Mouse (Mus musculus): ENCODE results near the gene Arid1b.
A peak's percentile ranks its signal among the peaks of the same experiment; 100 is the strongest.

Arid1b gene

GRCm38 (mm10) chr17:5197765-5198164, 203.6 kb downstream of the Arid1b start:
- no peak for DNase-seq

DNA sequence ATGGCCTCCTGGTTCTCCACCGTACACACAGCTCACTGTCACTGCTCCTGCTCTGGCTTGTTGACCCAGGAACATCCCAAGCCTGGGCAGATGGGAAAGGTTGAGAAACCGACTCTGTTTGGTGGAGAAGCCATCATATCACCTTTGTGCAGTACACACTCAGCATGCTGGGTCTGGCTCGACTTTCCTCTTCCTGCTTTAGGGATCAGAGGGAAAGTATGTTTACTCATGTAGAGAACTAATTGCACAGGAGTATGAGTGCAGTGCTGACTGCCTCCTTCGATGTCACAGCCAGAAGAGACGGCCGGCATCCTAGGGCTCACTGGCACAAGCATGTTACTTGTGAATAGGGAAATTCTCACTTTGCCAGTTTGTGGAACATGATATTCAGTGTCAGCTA, 204.1 kb downstream of the Arid1b start:
- DNase-seq, result no peak

DNA sequence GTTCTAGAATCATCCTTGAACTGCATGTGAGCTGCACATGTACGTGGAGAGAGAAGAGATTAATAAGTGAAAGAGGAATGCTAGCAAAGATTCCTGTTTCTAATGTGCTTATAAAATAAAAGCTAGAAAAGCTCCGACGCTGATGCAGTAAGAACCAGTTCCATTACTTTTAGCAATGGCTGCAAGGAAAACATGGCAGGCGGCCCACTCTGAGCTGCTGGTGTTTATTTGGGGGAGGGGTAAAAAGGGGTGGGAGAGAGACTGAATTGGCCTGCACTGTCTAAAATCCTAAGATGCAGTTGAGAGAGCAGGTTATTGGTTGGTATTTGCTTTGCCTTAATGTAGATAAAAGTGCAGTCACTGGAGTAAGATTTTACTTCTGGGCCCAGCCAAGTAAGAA, 204.7 kb downstream of the Arid1b start:
- no peak for DNase-seq

DNA sequence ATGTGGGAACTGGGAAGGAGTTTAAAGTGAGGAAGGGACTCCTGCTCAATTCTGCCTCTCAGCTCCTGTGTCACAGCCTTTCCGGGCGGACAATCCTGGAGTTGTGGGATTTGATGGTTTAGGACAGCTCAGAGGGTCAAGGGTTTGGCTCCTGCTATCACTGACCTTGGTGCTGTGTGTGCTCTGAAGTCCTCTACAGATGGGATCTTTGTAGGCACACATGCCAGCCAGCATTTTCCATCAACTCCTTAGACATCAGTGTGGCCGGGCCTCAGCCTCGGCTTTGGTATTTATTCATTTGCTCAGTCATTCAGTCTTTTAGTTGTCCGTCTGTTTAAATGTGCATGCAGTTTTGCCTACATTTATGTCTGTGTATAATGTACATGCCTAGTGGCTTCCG, 206.5 kb downstream of the Arid1b start:
- DNase-seq, result no peak

GRCm38 (mm10) chr17:5201859-5202598, 207.9 kb downstream of the Arid1b start:
- DNase-seq, result peak in 1 of 2 experiments; percentile 25

- no peak for DNase-seq
Observed at GRCm38 (mm10) chr17:5202756-5203155, 208.6 kb downstream of the Arid1b start.

DNA sequence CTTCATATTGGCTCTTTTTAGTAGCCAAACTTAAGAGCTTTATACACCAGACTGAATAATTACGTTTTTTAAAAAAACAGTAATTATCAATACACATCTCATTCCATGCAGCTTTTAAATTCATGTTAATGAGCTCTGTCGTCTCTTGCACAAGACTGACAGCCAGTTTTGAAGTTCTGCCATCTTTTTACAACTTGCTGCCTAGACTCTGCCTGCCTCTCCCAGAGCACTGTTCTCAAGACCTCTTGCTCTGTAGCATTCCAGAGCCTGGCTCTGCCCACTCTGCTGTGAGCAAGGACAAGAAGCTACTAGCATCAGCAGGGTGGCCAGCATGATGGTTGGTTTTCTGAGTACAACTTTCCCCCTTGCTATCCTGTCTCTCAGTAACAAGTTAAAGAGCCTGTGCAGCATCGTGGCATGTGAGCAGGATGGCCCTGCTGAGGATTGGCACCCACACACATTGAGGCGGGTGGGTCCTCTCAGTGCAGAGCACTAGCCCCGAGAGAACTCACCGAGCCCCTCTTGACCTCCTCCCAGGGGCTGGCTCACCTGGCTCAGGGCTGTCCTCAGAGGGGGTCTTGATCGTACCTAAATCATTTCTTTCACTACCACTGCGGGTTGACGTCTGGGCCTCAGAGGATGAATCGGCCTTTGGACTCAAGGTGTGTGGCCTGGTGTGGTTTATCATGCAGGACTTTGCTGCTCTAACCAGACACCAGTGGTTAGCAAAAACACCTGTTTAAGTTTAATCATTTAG, 209.4 kb downstream of the Arid1b start:
- no peak for DNase-seq

DNA sequence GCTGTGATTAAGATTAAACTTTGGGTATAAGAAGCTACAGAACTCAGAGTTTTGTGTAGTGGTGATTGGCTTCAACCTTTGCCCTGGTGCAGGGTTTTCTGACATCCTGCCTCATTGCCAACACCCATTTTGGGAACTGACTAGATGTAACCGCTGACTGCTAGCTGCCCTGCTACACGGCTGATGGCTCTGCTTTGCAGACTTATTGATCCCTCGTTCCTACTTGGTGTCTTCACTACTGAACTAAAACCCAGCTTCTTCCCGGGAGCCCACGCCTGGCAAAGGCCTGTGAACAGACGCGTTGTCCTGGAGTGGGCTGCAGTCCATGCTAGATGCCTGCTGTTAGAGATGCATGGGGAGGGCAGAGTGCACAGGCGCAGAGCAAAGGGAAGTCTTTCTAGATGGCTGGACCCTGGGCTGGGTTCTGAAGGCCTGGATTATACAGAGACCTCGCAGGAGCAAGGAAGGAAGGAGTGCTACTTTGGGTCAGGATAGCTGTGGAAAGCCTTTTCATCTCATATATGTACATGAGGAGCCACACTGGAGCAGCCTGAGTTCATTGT, 210.1 kb downstream of the Arid1b start:
- no peak for DNase-seq

- DNase-seq, result no peak
Observed at GRCm38 (mm10) chr17:5205163-5205581, 211.0 kb downstream of the Arid1b start.

- DNase-seq, result no peak
Observed at GRCm38 (mm10) chr17:5206731-5207130, 212.6 kb downstream of the Arid1b start.

GRCm38 (mm10) chr17:5207881-5208280, 213.7 kb downstream of the Arid1b start:
- no peak for DNase-seq

- peak in 1 of 2 experiments; percentile 28 for DNase-seq
Observed at GRCm38 (mm10) chr17:5208362-5208761, 214.2 kb downstream of the Arid1b start.

DNA sequence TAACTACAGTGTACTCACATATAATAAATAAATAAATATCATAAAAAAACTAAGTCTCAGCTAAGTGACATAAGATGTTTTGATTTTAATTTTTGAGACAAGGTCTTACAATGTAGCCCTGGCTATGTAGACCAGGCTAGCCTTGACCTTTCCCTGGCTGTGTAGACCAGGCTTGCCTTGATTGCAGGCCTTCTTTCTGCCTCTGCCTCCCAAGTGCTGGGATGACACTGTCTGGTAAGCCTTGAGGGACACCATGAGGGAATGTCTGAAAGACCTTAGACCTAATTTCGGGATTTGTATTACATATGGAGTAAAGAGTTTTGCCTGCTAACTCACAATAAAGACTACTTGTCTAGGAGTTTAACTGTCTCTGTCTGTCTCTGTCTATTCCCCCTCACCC, 214.9 kb downstream of the Arid1b start:
- DNase-seq, result no peak

DNA sequence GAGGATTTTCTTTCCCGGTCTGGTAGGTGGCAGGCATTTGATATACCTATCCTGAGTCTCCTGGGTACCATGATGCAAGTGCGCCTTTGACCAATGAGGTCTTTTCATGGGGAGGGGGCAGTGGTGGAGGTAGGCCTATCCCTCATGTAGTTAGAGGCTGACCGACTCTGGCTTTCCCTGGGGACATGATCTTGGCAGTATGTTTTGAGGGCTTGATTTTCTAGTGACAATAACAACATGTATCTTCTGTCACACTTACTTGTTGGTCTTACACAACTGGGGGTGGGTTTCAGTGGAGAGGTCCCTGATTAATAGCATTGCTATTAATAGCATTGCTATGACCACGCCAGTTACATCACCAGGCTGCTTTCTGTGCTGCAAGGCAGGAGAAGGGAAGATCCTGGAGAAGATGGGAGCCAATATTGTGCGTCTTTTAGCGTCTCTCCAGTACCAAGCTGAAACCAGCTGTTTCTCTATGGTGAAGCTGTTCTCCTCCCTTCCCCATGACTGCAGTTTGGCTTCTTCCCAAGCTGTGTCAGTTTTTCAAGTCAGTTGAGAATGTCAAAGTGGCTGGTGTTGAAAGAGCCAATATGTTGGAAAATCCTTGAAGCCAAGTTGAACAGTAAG, 216.1 kb downstream of the Arid1b start:
- no peak for DNase-seq

- DNase-seq, result no peak
Observed at GRCm38 (mm10) chr17:5210891-5211290, 216.8 kb downstream of the Arid1b start.

GRCm38 (mm10) chr17:5212166-5212565, 218.0 kb downstream of the Arid1b start:
- no peak for DNase-seq

GRCm38 (mm10) chr17:5213441-5213840, 219.3 kb downstream of the Arid1b start:
- DNase-seq, result no peak

- DNase-seq, result no peak
Observed at GRCm38 (mm10) chr17:5215352-5215751, 221.2 kb downstream of the Arid1b start.

- DNase-seq, result no peak
Observed at GRCm38 (mm10) chr17:5216965-5217546, 222.9 kb downstream of the Arid1b start.

GRCm38 (mm10) chr17:5217852-5218845, 224.0 kb downstream of the Arid1b start:
- DNase-seq, result no peak

DNA sequence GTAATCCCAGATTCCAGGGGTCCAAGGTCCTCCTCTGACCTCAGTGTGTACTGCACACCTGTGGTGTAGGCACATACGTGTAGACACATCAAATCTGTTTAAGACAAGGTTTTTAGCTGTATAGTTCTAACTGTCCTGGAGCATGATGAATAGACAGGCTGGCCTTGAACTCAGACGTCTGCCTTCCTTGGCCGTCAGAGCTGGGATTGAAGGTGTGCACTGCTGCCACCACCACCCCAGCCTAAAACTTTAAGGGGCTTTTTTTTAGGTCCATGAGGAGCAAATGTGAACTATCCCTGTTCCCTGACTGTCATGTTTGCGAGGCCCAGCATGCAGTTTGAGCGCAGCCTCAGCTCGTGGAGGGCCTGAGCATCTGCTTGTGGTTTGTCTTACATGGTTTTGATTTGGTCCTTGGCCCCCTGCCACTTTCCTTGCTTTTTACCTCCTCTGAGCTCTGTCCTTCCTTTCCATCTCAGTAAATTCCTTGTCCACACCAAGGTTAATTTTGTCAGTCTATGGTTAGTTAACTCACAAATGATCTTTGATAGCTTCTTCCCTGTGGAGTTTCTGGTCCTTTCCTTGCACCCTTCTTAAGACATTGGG, 224.9 kb downstream of the Arid1b start:
- DNase-seq, result no peak

All from spleen, adult 18-20 months (tissue).